Mouse (Mus musculus): ENCODE results near the gene Mical3. TPM values are rescaled to one million over a fixed set of nuclear protein-coding genes. Genes with fewer than 3 reads are reported as not detected.

Mical3 gene
- polyA plus RNA-seq, 1 experiment from 2014 or later, result 18.0 TPM

GRCm38 (mm10) chr6:121103406-121104171 lies 27.2 kb downstream of the Mical3 start:
- WGBS, result 90% methylated on average over 14 of the region's 14 CpGs
- DNase-seq (ENCODE audit: low spot score) (no peak), ATAC-seq (replicated peaks; ENCODE audit: low FRiP score) (no peak)
- Histone ChIP-seq H3K9me3 (ENCODE audit: control insufficient read depth, low read length) (no peaks in the 10 kb centered on the region), H3K27ac (ENCODE audit: low read depth, low read length) (no peak overlapping the region), H3K4me2 (ENCODE audit: low read depth, low read length, severe bottlenecking) (no peak overlapping the region), H3K4me1 (replicated peaks; ENCODE audit: control insufficient read depth, insufficient read depth, low read length) (0 out of 2 replicates have a peak, but pooled peaks cover 1% of the 10 kb centered on the region), H3K9ac (ENCODE audit: low read length) (no peak overlapping the region), H3K4me3 (ENCODE audit: low read depth, low read length) (no peak overlapping the region), H3K27me3 (ENCODE audit: control insufficient read depth, insufficient read depth, low read length) (no peaks in the 10 kb centered on the region), H3K36me3 (ENCODE audit: control insufficient read depth, insufficient read depth, low read length) (no peaks in the 10 kb centered on the region)

- no peaks in the 10 kb centered on the region for H3K36me3 ChIP-seq (ENCODE audit: control insufficient read depth, insufficient read depth, low read length)
- no peaks in the 10 kb centered on the region for H3K27me3 ChIP-seq (ENCODE audit: control insufficient read depth, insufficient read depth, low read length)
- no peak for DNase-seq (ENCODE audit: low spot score)
- no peak overlapping the region for H3K4me3 ChIP-seq (ENCODE audit: low read depth, low read length)
- H3K4me2 ChIP-seq (ENCODE audit: low read depth, low read length, severe bottlenecking), result no peak overlapping the region
- H3K4me1 ChIP-seq (replicated peaks; ENCODE audit: control insufficient read depth, insufficient read depth, low read length), result no peaks in the 10 kb centered on the region
- H3K27ac ChIP-seq (ENCODE audit: low read depth, low read length), result no peak overlapping the region
- no peaks in the 10 kb centered on the region for H3K9me3 ChIP-seq (ENCODE audit: control insufficient read depth, low read length)
- WGBS, result 89% methylated on average over 10 of the region's 10 CpGs
- no peak overlapping the region for H3K9ac ChIP-seq (ENCODE audit: low read length)
- no peak for ATAC-seq (replicated peaks; ENCODE audit: low FRiP score)
These were observed 27.9 kb downstream of the Mical3 start for GRCm38 (mm10) chr6:121102941-121103340.

GRCm38 (mm10) chr6:121102084-121102483 lies 28.7 kb downstream of the Mical3 start:
- H3K27ac ChIP-seq (ENCODE audit: low read depth, low read length), result no peak overlapping the region
- H3K27me3 ChIP-seq (ENCODE audit: control insufficient read depth, insufficient read depth, low read length), result no peaks in the 10 kb centered on the region
- H3K4me3 ChIP-seq (ENCODE audit: low read depth, low read length), result no peak overlapping the region
- WGBS, result 91% methylated on average over 2 of the region's 2 CpGs
- H3K36me3 ChIP-seq (ENCODE audit: control insufficient read depth, insufficient read depth, low read length), result no peaks in the 10 kb centered on the region
- DNase-seq (ENCODE audit: low spot score) (no peak), ATAC-seq (replicated peaks; ENCODE audit: low FRiP score) (no peak)
- no peaks in the 10 kb centered on the region for H3K4me1 ChIP-seq (replicated peaks; ENCODE audit: control insufficient read depth, insufficient read depth, low read length)
- H3K9ac ChIP-seq (ENCODE audit: low read length), result no peak overlapping the region
- no peak overlapping the region for H3K4me2 ChIP-seq (ENCODE audit: low read depth, low read length, severe bottlenecking)
- H3K9me3 ChIP-seq (ENCODE audit: control insufficient read depth, low read length), result no peaks in the 10 kb centered on the region

GRCm38 (mm10) chr6:121101201-121101600 lies 29.6 kb downstream of the Mical3 start:
- H3K9ac ChIP-seq (ENCODE audit: low read length), result no peak overlapping the region
- no peak overlapping the region for H3K4me2 ChIP-seq (ENCODE audit: low read depth, low read length, severe bottlenecking)
- WGBS, result 88% methylated on average over 5 of the region's 5 CpGs
- DNase-seq (ENCODE audit: low spot score) (no peak), ATAC-seq (replicated peaks; ENCODE audit: low FRiP score) (no peak)
- H3K27me3 ChIP-seq (ENCODE audit: control insufficient read depth, insufficient read depth, low read length), result no peaks in the 10 kb centered on the region
- H3K4me3 ChIP-seq (ENCODE audit: low read depth, low read length), result no peak overlapping the region
- no peaks in the 10 kb centered on the region for H3K36me3 ChIP-seq (ENCODE audit: control insufficient read depth, insufficient read depth, low read length)
- H3K9me3 ChIP-seq (ENCODE audit: control insufficient read depth, low read length), result no peaks in the 10 kb centered on the region
- no peak overlapping the region for H3K27ac ChIP-seq (ENCODE audit: low read depth, low read length)
- H3K4me1 ChIP-seq (replicated peaks; ENCODE audit: control insufficient read depth, insufficient read depth, low read length), result no peaks in the 10 kb centered on the region

GRCm38 (mm10) chr6:121099831-121100230 lies 31.0 kb downstream of the Mical3 start:
- Histone ChIP-seq H3K27me3 (ENCODE audit: control insufficient read depth, insufficient read depth, low read length) (no peaks in the 10 kb centered on the region), H3K4me3 (ENCODE audit: low read depth, low read length) (no peak overlapping the region), H3K27ac (ENCODE audit: low read depth, low read length) (no peak overlapping the region), H3K36me3 (ENCODE audit: control insufficient read depth, insufficient read depth, low read length) (no peaks in the 10 kb centered on the region), H3K4me2 (ENCODE audit: low read depth, low read length, severe bottlenecking) (no peak overlapping the region), H3K9ac (ENCODE audit: low read length) (no peak overlapping the region), H3K9me3 (ENCODE audit: control insufficient read depth, low read length) (no peaks in the 10 kb centered on the region), H3K4me1 (replicated peaks; ENCODE audit: control insufficient read depth, insufficient read depth, low read length) (no peaks in the 10 kb centered on the region)
- DNase-seq (ENCODE audit: low spot score) (no peak), ATAC-seq (replicated peaks; ENCODE audit: low FRiP score) (no peak)
- 93% methylated on average over 7 of the region's 7 CpGs for WGBS

GRCm38 (mm10) chr6:121099228-121099608 lies 31.6 kb downstream of the Mical3 start:
- Histone ChIP-seq H3K9me3 (ENCODE audit: control insufficient read depth, low read length) (no peaks in the 10 kb centered on the region), H3K4me3 (ENCODE audit: low read depth, low read length) (no peak overlapping the region), H3K4me2 (ENCODE audit: low read depth, low read length, severe bottlenecking) (no peak overlapping the region), H3K27ac (ENCODE audit: low read depth, low read length) (no peak overlapping the region), H3K27me3 (ENCODE audit: control insufficient read depth, insufficient read depth, low read length) (no peaks in the 10 kb centered on the region), H3K4me1 (replicated peaks; ENCODE audit: control insufficient read depth, insufficient read depth, low read length) (no peaks in the 10 kb centered on the region), H3K9ac (ENCODE audit: low read length) (no peak overlapping the region), H3K36me3 (ENCODE audit: control insufficient read depth, insufficient read depth, low read length) (no peaks in the 10 kb centered on the region)
- DNase-seq (ENCODE audit: low spot score), result no peak
- no peak for ATAC-seq (replicated peaks; ENCODE audit: low FRiP score)
- WGBS, result 91% methylated on average over 4 of the region's 4 CpGs

- no peaks in the 10 kb centered on the region for H3K9me3 ChIP-seq (ENCODE audit: control insufficient read depth, low read length)
- H3K4me3 ChIP-seq (ENCODE audit: low read depth, low read length), result no peak overlapping the region
- H3K4me1 ChIP-seq (replicated peaks; ENCODE audit: control insufficient read depth, insufficient read depth, low read length), result no peaks in the 10 kb centered on the region
- 80% methylated on average over 9 of the region's 9 CpGs for WGBS
- no peak overlapping the region for H3K9ac ChIP-seq (ENCODE audit: low read length)
- H3K27ac ChIP-seq (ENCODE audit: low read depth, low read length), result no peak overlapping the region
- no peaks in the 10 kb centered on the region for H3K27me3 ChIP-seq (ENCODE audit: control insufficient read depth, insufficient read depth, low read length)
- H3K36me3 ChIP-seq (ENCODE audit: control insufficient read depth, insufficient read depth, low read length), result no peaks in the 10 kb centered on the region
- H3K4me2 ChIP-seq (ENCODE audit: low read depth, low read length, severe bottlenecking), result no peak overlapping the region
- DNase-seq (ENCODE audit: low spot score) (no peak), ATAC-seq (replicated peaks; ENCODE audit: low FRiP score) (no peak)
These were observed 32.1 kb downstream of the Mical3 start for GRCm38 (mm10) chr6:121098511-121099227.

GRCm38 (mm10) chr6:121098109-121098508 lies 32.7 kb downstream of the Mical3 start:
- Histone ChIP-seq H3K27me3 (ENCODE audit: control insufficient read depth, insufficient read depth, low read length) (no peaks in the 10 kb centered on the region), H3K27ac (ENCODE audit: low read depth, low read length) (no peak overlapping the region), H3K36me3 (ENCODE audit: control insufficient read depth, insufficient read depth, low read length) (no peaks in the 10 kb centered on the region), H3K4me1 (replicated peaks; ENCODE audit: control insufficient read depth, insufficient read depth, low read length) (no peaks in the 10 kb centered on the region), H3K4me3 (ENCODE audit: low read depth, low read length) (no peak overlapping the region), H3K9me3 (ENCODE audit: control insufficient read depth, low read length) (no peaks in the 10 kb centered on the region), H3K4me2 (ENCODE audit: low read depth, low read length, severe bottlenecking) (no peak overlapping the region), H3K9ac (ENCODE audit: low read length) (no peak overlapping the region)
- 84% methylated on average over 9 of the region's 9 CpGs for WGBS
- ATAC-seq (replicated peaks; ENCODE audit: low FRiP score) (no peak), DNase-seq (ENCODE audit: low spot score) (no peak)

All from forebrain, embryonic 11.5 days (tissue).